Mouse (Mus musculus): ENCODE measurements around the gene Vmn1r91. TPM values are rescaled to one million over a fixed set of nuclear protein-coding genes. Genes with fewer than 3 reads are reported as not detected.
"Not testable (repeated sequence)": the region's sequence is repeated elsewhere in the genome, so short reads cannot be mapped to it uniquely, and the experiment has no call there.

Gene Vmn1r91
- polyA plus RNA-seq (2015; fragmentation: Nextera tagmentation; extraction: Ambion mirVana) = not detected in 2 replicates

DNA sequence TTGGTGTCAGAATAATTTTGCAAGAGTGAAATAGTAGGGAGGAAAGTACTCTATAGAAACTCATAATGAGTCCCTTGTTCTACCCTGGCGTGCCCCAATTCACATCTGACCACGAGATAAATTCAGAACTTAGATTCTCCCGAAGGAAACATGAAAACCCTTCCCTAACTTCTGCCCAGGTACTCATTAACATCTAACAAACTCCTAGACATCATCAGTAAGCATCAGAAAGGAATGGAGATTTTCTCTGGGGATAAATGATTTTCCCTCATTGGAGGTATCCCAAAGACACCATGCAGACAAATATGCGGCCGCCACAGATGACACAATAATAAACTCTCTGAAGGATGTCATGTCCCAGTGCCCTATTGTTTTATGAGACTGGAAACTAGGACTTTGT is at the start of gene Vmn1r91:
Vmn1r91 (plus strand) TSS at position 301 of the 400 bp plus-strand sequence.
- not testable (repeated sequence) for H3K36me3 ChIP-seq (ENCODE audit: control insufficient read depth, insufficient read depth, low read length); H3K27ac ChIP-seq (ENCODE audit: low read length); H3K4me1 ChIP-seq (ENCODE audit: control insufficient read depth, insufficient read depth, low read length); H3K4me2 ChIP-seq (ENCODE audit: low read depth, low read length); H3K27me3 ChIP-seq (ENCODE audit: control insufficient read depth, insufficient read depth, low read length); H3K9me3 ChIP-seq (replicated peaks; ENCODE audit: control insufficient read depth, low read length); H3K9ac ChIP-seq (ENCODE audit: low read length); ATAC-seq (ENCODE audit: insufficient read depth, low FRiP score); H3K4me3 ChIP-seq (replicated peaks; ENCODE audit: low read length)
- WGBS = 81% methylated on average over 5 of the region's 5 CpGs

DNA sequence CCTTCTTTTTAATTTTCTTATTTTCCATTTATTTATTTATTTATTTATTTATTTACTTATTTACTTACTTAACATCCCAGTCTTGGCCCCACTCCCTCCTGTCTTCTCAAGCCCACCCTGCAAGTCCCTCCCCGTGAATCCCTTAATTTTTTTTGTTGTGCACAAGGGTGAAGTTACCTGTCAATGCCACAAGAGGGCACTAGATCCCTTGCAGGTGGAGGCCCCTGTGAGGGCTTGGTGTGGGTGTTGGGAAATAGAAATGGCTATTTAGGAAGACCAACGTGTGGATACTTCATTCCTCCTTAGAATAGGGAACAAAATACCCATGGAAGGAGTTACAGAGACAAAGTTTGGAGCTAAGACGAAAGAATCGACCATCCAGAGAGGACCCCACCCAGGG is 35.4 kb upstream of the Vmn1r91 start:
- H3K27me3 ChIP-seq (ENCODE audit: control insufficient read depth, insufficient read depth, low read length); H3K9me3 ChIP-seq (replicated peaks; ENCODE audit: control insufficient read depth, low read length); H3K9ac ChIP-seq (ENCODE audit: low read length); H3K4me3 ChIP-seq (replicated peaks; ENCODE audit: low read length); ATAC-seq (ENCODE audit: insufficient read depth, low FRiP score); H3K27ac ChIP-seq (ENCODE audit: low read length); H3K4me1 ChIP-seq (ENCODE audit: control insufficient read depth, insufficient read depth, low read length); H3K36me3 ChIP-seq (ENCODE audit: control insufficient read depth, insufficient read depth, low read length); H3K4me2 ChIP-seq (ENCODE audit: low read depth, low read length): not testable (repeated sequence)
- 61% methylated on average over 4 of the region's 4 CpGs for WGBS

DNA sequence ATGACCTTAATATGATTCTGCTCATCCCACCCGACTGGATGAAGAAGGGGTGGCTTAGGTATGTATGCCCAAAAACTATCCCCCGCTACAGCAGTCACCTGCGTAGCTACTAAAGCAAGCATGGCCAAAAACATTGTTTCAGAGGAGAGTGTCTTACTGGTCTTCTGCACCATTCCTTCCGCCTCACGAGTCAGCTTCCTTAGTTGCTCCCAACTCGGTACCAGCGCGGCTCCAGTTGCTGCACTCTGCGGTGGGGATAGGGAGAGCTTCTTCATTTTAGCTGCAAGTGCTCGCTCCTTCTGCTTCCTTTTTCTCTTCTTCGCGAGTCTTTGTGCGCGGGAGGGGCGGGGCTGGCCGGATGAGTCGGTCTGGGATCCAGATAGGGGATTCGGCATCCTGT is 21.4 kb upstream of the Vmn1r91 start:
- H3K27ac ChIP-seq (ENCODE audit: low read length); H3K9me3 ChIP-seq (replicated peaks; ENCODE audit: control insufficient read depth, low read length); H3K4me1 ChIP-seq (ENCODE audit: control insufficient read depth, insufficient read depth, low read length); H3K9ac ChIP-seq (ENCODE audit: low read length); H3K4me2 ChIP-seq (ENCODE audit: low read depth, low read length); H3K36me3 ChIP-seq (ENCODE audit: control insufficient read depth, insufficient read depth, low read length); H3K4me3 ChIP-seq (replicated peaks; ENCODE audit: low read length); ATAC-seq (ENCODE audit: insufficient read depth, low FRiP score); H3K27me3 ChIP-seq (ENCODE audit: control insufficient read depth, insufficient read depth, low read length): not testable (repeated sequence)
- 68% methylated on average over 18 of the region's 18 CpGs for WGBS

GRCm38 (mm10) chr7:20122479-20122878 is 23.0 kb downstream of the Vmn1r91 start, which contains the start of gene Gm16442:
Gm16442 (minus strand) TSS chr7:20122579.
- not testable (repeated sequence) for H3K36me3 ChIP-seq (ENCODE audit: control insufficient read depth, insufficient read depth, low read length); H3K27ac ChIP-seq (ENCODE audit: low read length); ATAC-seq (ENCODE audit: insufficient read depth, low FRiP score); H3K4me2 ChIP-seq (ENCODE audit: low read depth, low read length); H3K9ac ChIP-seq (ENCODE audit: low read length); H3K9me3 ChIP-seq (replicated peaks; ENCODE audit: control insufficient read depth, low read length); H3K4me3 ChIP-seq (replicated peaks; ENCODE audit: low read length); H3K4me1 ChIP-seq (ENCODE audit: control insufficient read depth, insufficient read depth, low read length); H3K27me3 ChIP-seq (ENCODE audit: control insufficient read depth, insufficient read depth, low read length)
- WGBS = no CpG with 5 or more reads among the region's 2 CpGs

GRCm38 (mm10) chr7:20138988-20139387 is 39.5 kb downstream of the Vmn1r91 start, which contains the start of gene Vmn1r93:
Vmn1r93 (minus strand) TSS chr7:20139088.
- H3K9ac ChIP-seq (ENCODE audit: low read length); H3K4me2 ChIP-seq (ENCODE audit: low read depth, low read length); H3K27me3 ChIP-seq (ENCODE audit: control insufficient read depth, insufficient read depth, low read length); H3K27ac ChIP-seq (ENCODE audit: low read length); H3K4me1 ChIP-seq (ENCODE audit: control insufficient read depth, insufficient read depth, low read length); H3K36me3 ChIP-seq (ENCODE audit: control insufficient read depth, insufficient read depth, low read length); H3K4me3 ChIP-seq (replicated peaks; ENCODE audit: low read length); H3K9me3 ChIP-seq (replicated peaks; ENCODE audit: control insufficient read depth, low read length); ATAC-seq (ENCODE audit: insufficient read depth, low FRiP score): not testable (repeated sequence)
- no CpG with 5 or more reads among the region's 5 CpGs for WGBS

Other genes starting within 250 kb of the Vmn1r91 start
- 0.31 and 0.36 TPM in 2 replicates for gene Gm19345, start 247.7 kb upstream of the Vmn1r91 start, polyA plus RNA-seq (2015; fragmentation: Nextera tagmentation; extraction: Ambion mirVana)
- not detected in 2 replicates for gene Ceacam16, start 238.4 kb upstream of the Vmn1r91 start, polyA plus RNA-seq (2015; fragmentation: Nextera tagmentation; extraction: Ambion mirVana)
- gene Ceacam19, start 211.7 kb upstream of the Vmn1r91 start, polyA plus RNA-seq (2015; fragmentation: Nextera tagmentation; extraction: Ambion mirVana) = 3.2 and 4.8 TPM in 2 replicates
- 13.3 and 15.8 TPM in 2 replicates for gene Pvr, start 178.5 kb upstream of the Vmn1r91 start, polyA plus RNA-seq (2015; fragmentation: Nextera tagmentation; extraction: Ambion mirVana)
- 3.1 and 3.8 TPM in 2 replicates for gene Igsf23, start 148.9 kb upstream of the Vmn1r91 start, polyA plus RNA-seq (2015; fragmentation: Nextera tagmentation; extraction: Ambion mirVana)
- 0.27 and 0.39 TPM in 2 replicates for gene Ceacam20, start 134.3 kb upstream of the Vmn1r91 start, polyA plus RNA-seq (2015; fragmentation: Nextera tagmentation; extraction: Ambion mirVana)
- not detected in 2 replicates for gene Nlrp9b, start 108.2 kb upstream of the Vmn1r91 start, polyA plus RNA-seq (2015; fragmentation: Nextera tagmentation; extraction: Ambion mirVana)
- gene Gm16442, start 22.9 kb downstream of the Vmn1r91 start, polyA plus RNA-seq (2015; fragmentation: Nextera tagmentation; extraction: Ambion mirVana) = not detected in 2 replicates
- gene Vmn1r93, start 39.4 kb downstream of the Vmn1r91 start, polyA plus RNA-seq (2015; fragmentation: Nextera tagmentation; extraction: Ambion mirVana) = not detected in 2 replicates
- gene Vmn1r94, start 68.7 kb downstream of the Vmn1r91 start, polyA plus RNA-seq (2015; fragmentation: Nextera tagmentation; extraction: Ambion mirVana) = not detected in 2 replicates
- gene Vmn1r95, start 94.0 kb downstream of the Vmn1r91 start, polyA plus RNA-seq (2015; fragmentation: Nextera tagmentation; extraction: Ambion mirVana) = not detected in 2 replicates
- not detected in 2 replicates for gene Gm6164, start 105.9 kb downstream of the Vmn1r91 start, polyA plus RNA-seq (2015; fragmentation: Nextera tagmentation; extraction: Ambion mirVana)
- not detected in 2 replicates for gene Gm4498, start 134.1 kb downstream of the Vmn1r91 start, polyA plus RNA-seq (2015; fragmentation: Nextera tagmentation; extraction: Ambion mirVana)
- not detected in 2 replicates for gene Gm5890, start 163.2 kb downstream of the Vmn1r91 start, polyA plus RNA-seq (2015; fragmentation: Nextera tagmentation; extraction: Ambion mirVana)
- not detected in 2 replicates for gene Gm4133, start 234.4 kb downstream of the Vmn1r91 start, polyA plus RNA-seq (2015; fragmentation: Nextera tagmentation; extraction: Ambion mirVana)

Measured in stomach, embryonic 16.5 days (tissue).